Mouse (Mus musculus) ovary, postnatal 36 days (tissue): ENCODE measurements around the gene Pawr.
A peak's percentile ranks its signal among the peaks of the same experiment; 100 is the strongest.

Experiments
- DNase-seq: peaks from one replicate; pipeline ENCODE4 v3.0.0; 2022; ENCODE audit warnings: low spot score, mixed read lengths

Pawr gene

GRCm38 (mm10) chr10:108443931-108444876, 112.3 kb downstream of the Pawr start:
- no peak for DNase-seq

- DNase-seq = peak; percentile 47
Observed at GRCm38 (mm10) chr10:108445123-108445522, 113.2 kb downstream of the Pawr start.

GRCm38 (mm10) chr10:108445606-108446005, 113.7 kb downstream of the Pawr start:
- peak; percentile 30 for DNase-seq

- DNase-seq = peak; percentile 45
Observed at GRCm38 (mm10) chr10:108446041-108446931, 114.4 kb downstream of the Pawr start.

GRCm38 (mm10) chr10:108447211-108447610, 115.3 kb downstream of the Pawr start:
- DNase-seq = no peak

GRCm38 (mm10) chr10:108448421-108448820, 116.5 kb downstream of the Pawr start:
- DNase-seq = no peak

GRCm38 (mm10) chr10:108450401-108450800, 118.5 kb downstream of the Pawr start:
- DNase-seq = no peak

GRCm38 (mm10) chr10:108451516-108451915, 119.6 kb downstream of the Pawr start:
- no peak for DNase-seq

GRCm38 (mm10) chr10:108452421-108452820, 120.5 kb downstream of the Pawr start:
- DNase-seq = no peak

- DNase-seq = peak; percentile 67
Observed at GRCm38 (mm10) chr10:108453561-108453960, 121.6 kb downstream of the Pawr start.

GRCm38 (mm10) chr10:108454691-108455117, 122.8 kb downstream of the Pawr start:
- peak; percentile 67 for DNase-seq

- DNase-seq = no peak
Observed at GRCm38 (mm10) chr10:108455204-108455603, 123.3 kb downstream of the Pawr start.

GRCm38 (mm10) chr10:108455883-108456282, 124.0 kb downstream of the Pawr start:
- DNase-seq = no peak

GRCm38 (mm10) chr10:108457054-108457453, 125.1 kb downstream of the Pawr start:
- no peak for DNase-seq

- no peak for DNase-seq
Observed at GRCm38 (mm10) chr10:108461862-108462261, 129.9 kb downstream of the Pawr start.
